Mouse (Mus musculus): ENCODE data around the gene Mrrf. TPM values are rescaled to one million over a fixed set of nuclear protein-coding genes. Genes with fewer than 3 reads are reported as not detected.
"Not testable (repeated sequence)": the region's sequence is repeated elsewhere in the genome, so short reads cannot be mapped to it uniquely, and the experiment has no call there.

Gene Mrrf
- total RNA-seq, 2 experiments from 2014 or later: 14.2 to 16.1 TPM

DNA sequence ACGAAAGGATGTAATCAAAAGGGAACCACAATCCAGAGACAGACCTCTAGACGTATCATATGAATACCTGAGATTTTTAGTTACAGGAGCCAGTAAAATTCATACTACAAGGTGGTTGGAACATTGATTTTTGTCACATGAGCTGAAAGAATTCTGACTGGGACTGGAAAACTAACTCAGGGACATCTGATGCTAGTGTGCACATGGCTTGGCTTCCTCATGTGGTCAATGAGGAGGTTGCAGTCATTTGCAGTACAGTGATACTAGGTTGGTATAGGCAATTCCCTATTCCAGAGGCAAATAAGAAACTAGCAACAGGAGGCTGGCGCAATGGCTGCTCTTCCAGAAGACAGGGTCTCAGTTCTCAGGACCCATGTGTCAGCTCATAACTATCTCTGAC is 23.6 kb upstream of the Mrrf start:
- intact Hi-C loops (cut with DNase I): no loop called here
- no peak for DNase-seq (ENCODE audit: low spot score in 2 of 2)

DNA sequence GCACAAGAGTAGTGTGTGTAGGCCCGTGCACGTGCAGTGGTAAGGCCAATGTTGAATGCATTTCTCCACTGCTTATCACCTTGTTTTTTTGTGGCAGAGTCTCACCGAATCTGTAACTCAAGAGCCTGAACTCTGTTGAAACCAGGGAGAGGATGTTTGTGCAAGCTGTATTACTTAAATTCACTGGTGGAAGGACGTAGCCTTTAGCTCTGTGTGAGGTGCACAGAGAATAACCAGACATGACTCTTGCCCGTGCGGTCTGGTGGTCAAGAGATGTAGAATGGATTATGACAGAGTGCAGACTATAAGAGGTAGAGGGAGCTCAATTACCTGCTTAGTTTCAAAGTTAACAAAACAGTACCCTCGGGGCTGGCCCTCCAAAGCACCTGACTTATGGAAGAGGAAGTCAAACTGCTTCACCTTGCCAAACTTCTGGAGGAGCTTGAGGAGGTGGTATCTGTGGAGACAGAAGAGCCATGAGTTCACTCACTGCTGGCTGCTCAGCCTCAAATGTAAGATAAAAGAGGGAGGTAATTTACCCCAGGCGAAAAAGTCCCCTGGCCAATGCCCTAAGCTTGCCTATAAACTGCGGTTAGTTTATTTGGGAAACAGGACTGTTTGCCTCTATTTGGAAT is 9.3 kb upstream of the Mrrf start:
- DNase-seq (ENCODE audit: low spot score in 2 of 2): no peak
- intact Hi-C loops (cut with DNase I): no loop called here

DNA sequence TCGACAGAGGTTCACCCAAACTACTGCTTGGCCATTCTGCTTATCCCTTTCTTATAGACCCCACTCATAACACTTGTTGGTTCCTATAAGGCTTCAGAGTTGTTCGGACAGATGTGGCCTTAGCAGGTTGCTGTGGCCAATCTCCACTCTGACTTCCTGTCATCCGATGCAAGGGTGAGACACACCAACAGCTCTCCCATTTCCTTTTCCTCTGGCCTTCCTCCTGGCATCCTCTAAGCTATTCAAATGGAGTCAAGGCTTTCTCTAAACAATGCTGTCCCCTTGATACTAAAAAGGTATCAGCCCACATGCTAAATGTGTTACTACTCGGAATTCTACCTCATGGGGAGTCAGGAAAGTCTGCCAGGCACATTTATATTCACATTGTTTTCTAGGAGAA is 8.2 kb upstream of the Mrrf start:
- DNase-seq (ENCODE audit: low spot score in 2 of 2): no peak
- intact Hi-C loops (cut with DNase I): no loop called here

DNA sequence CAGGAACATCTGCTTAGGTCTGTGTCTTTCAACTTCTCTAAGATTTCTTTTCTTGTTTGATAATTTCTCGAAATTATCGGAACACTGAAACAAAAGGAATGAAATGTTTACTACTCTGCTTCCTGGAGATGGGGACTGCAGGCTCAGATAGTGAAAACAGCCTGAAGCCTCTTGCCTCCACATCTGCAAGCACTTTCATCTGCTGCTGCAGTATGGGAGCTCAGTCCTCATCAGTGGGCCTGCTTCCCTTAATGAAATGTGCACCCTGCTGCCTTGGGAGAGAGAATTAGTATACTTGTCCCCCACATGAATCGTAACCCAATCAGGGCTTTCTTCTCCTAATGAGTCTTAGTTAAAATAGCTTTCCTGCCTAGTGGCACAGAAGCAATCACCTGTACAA is 7.1 kb upstream of the Mrrf start:
- intact Hi-C loops (cut with DNase I): no loop called here
- no peak for DNase-seq (ENCODE audit: low spot score in 2 of 2)

DNA sequence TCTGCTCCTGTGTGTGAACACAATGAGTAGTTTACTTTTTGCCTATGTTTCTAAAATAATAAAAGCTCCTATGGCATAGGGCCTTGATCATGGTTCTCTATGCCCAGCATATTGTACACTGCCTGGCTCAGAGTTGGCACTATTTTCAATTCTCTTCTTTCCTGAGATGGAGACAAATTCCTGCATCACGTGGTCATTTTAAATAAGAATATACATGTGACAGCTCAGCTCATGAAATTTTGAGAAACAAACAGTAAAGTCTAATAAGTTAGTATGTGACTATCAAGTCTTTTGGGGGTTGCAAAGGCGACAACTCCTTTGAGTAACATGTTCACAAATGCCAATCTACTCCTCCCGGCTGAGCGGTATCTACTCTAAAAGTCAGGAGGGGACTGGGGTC is 302 bp upstream of the Mrrf start:
- intact Hi-C loops (cut with DNase I): loop anchor here (5.0 kb wide), 1 partner anchor 76 kb away; no protein-coding TSS in a partner anchor
- DNase-seq (ENCODE audit: low spot score in 2 of 2): peak in 1 of 2 experiments; percentile 16

DNA sequence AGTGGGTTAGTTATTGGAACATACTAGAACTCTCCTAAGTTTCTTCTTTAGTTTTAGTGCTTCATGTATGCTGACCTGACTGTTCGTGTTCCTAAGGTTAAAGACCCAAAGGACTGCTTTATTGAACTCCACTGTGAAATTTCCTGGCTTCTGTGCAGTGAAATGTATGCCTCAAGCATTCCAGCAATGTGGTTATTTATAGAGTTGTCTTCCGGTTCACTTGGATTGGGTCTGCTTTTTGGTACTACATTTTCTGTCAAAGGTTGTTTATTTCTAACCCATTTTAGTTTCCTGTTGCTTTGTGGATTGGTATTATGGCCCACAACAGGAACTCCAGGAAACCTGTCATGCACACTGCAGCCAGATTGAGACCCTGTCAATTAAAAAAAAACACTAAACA is 2.9 kb downstream of the Mrrf start:
- no peak for DNase-seq (ENCODE audit: low spot score in 2 of 2)
- intact Hi-C loops (cut with DNase I): loop anchor here (5.0 kb wide), 1 partner anchor 73 kb away; no protein-coding TSS in a partner anchor

DNA sequence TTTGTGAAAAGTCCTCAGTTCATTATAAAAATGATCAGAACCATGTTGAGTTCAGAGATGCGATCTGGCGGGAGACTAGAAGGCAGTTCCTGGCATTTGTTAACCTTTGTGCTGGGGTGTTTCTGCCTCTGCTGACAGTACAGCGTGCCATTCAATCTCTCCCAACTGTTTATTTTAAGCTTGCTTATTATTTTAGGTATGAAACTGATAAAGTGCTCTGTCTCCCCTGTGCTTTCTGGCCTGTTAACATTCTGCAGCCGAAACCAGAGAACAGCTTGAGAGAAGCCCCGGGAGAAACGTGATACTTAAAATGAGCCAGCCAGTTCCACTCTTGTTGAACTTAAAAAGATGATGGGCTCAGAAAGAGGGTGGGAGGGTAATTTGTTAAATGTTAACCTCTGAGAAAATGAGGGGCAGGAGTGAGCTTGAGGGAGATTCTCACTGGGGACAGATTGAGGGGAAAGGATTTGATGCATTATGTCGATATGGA is 12.7 kb downstream of the Mrrf start:
- DNase-seq (ENCODE audit: low spot score in 2 of 2): no peak
- intact Hi-C loops (cut with DNase I): no loop called here

DNA sequence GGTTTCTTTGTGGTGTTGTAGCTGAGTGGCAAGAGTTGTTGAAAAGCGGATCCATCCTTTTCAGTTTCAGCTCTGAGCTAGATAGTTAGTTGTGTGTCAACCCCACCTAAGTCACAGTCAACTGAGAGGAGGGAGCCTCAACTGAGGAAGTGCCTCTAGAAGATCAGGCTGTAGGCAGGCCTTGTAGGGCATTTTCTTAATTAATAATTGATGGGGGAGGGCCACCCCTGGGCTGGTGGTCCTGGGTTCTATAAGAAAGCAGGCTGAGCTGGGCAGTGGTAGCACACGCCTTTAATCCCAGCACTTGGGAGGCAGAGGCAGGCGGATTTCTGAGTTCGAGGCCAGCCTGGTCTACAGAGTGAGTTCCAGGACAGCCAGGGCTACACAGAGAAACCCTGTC is 16.2 kb downstream of the Mrrf start:
- intact Hi-C loops (cut with DNase I); DNase-seq (ENCODE audit: low spot score in 2 of 2): not testable (repeated sequence)

DNA sequence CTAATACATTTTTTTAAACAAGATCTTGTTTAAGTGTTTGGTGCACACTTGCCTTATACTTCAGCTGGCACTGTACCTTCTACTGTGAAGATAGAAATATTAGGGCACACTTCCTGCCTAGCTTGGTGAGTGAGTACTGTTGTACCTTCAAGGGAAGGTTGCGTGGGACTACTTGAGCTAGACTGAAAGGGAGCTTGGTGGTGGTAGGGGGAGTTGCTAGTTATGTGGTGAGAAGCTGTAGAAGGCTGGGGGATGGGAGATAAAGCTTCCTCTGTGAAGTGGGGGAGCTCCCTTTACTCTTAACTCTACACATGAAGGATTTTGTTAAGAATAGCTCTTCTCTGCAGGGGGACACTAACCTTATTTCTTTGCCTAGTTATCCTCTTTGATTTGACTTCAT is 21.3 kb downstream of the Mrrf start:
- intact Hi-C loops (cut with DNase I): no loop called here
- DNase-seq (ENCODE audit: low spot score in 2 of 2): no peak

DNA sequence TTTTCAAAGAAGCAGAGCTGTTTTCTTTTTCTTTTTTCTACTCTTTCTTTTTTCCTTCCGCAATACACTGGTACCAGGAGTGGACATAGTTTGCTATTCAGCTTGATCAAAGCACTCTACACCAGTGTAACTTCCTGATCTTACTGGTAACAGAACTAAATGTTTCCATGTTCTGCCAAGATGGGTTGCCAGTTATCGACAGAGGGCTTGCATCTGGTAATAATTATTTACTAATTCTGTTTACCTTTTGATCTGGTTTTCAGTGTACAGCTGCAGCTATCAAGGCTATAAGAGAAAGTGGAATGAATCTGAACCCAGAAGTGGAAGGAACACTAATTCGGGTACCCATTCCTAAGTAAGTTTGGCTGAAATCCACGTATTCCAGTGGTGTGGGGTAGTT is 23.1 kb downstream of the Mrrf start:
- no peak for DNase-seq (ENCODE audit: low spot score in 2 of 2)
- intact Hi-C loops (cut with DNase I): no loop called here

DNA sequence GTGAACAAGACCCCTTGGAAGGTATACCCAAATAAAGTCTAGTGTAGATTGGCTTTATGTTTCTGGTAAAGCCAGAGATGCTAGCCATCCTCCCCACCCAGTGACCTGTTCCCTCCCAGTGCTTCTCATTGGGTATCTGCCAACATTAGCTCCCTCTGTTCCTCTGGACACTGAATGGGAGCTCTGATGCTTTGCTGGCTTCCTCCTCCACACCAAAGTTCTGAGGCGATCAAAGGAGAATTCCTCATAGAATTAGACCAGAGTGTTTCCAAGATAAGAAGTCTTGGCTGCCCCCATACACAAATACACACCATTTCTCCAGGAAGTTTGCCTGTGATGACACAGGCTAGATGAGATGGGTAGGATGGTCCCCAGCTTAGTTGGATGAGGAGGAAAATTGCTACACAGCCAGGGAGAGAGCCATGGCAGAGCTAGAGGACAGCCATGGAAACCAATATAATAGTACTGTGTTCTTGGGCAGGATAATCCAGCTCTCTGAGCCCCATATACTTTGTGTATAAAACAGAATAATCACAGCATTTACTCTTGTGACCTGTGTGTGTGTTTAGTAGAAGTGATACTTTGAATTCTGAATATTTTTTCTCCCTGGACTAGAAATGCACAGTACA is 31.9 kb downstream of the Mrrf start:
- DNase-seq (ENCODE audit: low spot score in 2 of 2): no peak

DNA sequence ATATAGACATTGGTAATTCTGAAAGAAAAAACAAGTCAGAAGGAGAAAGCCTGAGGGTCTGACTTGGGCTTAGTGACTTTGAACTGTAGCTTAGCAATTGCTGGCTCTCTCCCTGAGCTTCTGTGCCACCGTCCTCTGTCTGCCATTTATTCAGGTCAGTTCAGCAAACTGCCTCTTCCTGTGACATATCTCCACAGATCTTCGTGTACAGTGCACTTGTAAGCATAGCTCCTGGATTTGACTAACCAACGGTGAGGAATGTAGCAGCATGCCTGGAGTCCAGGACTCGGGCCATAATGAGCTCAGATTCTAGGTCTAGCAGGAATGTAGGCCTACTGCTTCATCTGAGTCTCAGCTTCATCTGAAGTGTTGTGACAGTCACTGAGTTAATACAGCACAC is 33.0 kb downstream of the Mrrf start:
- DNase-seq (ENCODE audit: low spot score in 2 of 2): no peak
- intact Hi-C loops (cut with DNase I): no loop called here

More for the DNA sequence above, 31.9 kb downstream of the Mrrf start:
- intact Hi-C loops (cut with DNase I): no loop called here

DNA sequence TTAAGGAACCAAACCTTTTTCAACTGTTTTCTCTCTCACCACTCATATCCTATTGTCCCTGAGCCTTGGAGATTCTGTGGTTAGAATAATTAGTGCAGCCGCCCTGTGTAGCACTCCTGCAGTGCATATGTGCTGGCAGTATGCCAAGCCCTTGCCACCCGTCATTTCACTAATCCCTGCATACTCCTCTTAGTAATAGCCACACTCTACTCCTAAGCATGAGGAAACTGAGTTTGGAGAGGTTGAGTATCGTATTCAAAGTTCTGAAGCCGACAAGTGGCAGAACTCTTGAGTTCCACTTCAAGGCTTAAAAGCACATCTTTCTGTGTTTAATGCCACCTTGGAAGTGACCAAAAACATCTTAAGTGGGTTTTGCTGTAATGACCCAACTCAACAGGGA is 35.9 kb downstream of the Mrrf start:
- DNase-seq (ENCODE audit: low spot score in 2 of 2): no peak
- intact Hi-C loops (cut with DNase I): no loop called here

DNA sequence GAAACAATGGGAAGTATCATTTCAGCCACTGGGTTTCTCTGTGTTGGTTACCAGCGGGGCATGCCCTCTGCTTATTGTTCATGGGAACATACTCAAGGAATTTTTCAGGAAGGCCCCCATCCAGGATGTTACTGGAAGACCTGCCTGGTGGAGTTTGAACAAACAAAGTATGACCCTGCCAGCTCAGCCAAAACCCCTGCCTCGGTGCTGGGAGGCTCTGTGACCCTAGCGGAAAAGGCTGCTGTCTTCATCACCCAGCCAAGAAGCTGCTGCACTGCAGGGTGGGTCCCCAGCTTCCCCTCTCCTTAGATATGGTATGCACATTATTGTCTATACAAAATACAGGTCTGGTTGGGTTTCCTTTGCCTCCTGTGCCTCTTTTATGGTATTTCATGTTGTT is 36.4 kb downstream of the Mrrf start:
- no peak for DNase-seq (ENCODE audit: low spot score in 2 of 2)
- intact Hi-C loops (cut with DNase I): no loop called here

DNA sequence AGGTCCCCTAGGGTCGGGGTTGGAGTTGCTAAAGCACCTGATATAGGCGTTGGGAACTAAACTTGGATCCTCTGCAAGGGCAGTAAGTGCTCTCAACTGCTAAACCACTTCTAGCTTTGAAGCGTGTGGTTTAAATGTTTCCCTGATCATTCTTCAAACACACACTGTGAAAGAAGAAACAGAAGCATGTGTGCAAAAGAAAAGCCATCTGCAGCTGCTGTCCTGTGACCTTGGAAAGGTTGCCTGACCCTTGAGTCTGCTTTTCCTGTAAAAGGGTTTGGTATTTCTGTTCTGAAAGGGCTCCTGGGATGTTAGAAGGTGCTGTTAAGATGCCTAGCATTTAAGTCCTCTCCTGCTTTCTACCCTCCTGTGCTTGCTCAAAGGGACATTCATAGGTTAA is 43.3 kb downstream of the Mrrf start:
- intact Hi-C loops (cut with DNase I): no loop called here
- no peak for DNase-seq (ENCODE audit: low spot score in 2 of 2)

DNA sequence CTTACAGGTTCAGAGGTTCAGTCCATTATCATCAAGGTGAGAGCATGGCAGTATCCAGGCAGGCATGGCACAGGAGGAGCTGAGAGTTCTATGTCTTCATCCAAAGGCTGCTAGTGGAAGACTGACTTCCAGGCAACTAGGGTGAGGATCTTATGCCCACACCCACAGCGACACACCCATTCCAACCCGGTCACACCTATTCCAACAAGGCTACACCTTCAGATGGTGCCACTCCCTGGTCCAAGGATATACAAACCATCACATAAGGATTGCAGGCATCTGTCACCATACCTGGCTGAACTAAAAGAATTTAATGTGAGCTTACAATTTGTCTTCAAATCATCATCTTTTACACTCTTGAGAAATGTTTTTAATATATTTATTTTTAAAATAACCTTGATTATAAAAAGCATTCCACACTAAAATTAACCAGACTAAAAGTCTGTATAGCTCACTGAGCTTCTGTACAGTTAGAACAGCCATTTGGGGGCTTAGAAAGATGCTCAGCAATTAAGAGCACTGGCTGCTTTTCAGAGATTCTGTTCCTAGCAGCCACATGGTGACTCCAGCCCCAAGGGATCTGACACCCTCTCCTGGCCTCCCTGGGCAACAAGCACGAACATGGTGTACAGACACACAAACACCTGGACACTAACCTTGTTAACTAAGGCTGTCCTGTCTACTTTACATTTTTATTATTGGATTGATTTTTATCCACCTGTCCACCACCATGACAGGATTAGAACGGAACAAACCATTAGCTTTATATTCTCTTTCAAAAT is 45.6 kb downstream of the Mrrf start:
- intact Hi-C loops (cut with DNase I); DNase-seq (ENCODE audit: low spot score in 2 of 2): not testable (repeated sequence)

DNA sequence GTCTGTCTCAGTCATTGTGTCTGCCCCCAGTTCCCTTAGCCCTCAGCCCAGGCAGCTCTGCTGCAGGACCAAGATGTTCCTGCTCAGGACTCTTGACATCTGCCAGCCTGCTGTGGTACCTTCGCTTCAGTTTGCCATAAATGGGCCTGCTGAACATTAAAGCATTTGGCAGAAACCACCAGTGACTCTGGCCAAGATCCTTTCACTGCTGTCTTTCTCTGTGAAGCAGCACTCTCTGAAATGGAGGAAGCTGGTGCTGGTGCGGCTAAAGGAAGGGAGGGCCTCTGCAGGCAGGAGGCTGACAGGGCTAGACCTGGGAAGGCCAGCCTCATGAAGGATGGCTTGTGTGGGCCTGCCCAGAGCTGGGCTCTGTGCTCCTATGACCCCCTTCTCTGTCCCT is 47.1 kb downstream of the Mrrf start:
- intact Hi-C loops (cut with DNase I): no loop called here
- DNase-seq (ENCODE audit: low spot score in 2 of 2): peak in 1 of 2 experiments; percentile 26

DNA sequence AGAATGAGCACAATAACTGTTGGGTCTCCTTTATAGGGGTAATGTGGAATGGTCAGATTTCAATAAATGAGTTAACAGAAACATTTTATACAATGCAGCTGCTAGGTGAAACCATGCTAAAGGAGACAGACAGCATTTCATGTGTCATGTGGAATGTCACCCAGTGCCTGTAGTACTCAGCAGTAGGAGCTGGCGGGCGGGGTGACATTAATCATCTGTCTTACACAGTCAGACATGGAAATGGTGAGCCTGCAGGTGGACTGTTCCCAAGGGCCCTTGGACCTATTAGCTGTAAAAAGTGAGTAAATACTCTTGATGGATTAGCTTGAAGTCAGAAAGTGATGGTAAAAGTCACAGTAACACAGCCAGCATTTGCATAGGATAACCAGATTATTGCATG is 48.0 kb downstream of the Mrrf start:
- intact Hi-C loops (cut with DNase I): no loop called here
- DNase-seq (ENCODE audit: low spot score in 2 of 2): no peak

DNA sequence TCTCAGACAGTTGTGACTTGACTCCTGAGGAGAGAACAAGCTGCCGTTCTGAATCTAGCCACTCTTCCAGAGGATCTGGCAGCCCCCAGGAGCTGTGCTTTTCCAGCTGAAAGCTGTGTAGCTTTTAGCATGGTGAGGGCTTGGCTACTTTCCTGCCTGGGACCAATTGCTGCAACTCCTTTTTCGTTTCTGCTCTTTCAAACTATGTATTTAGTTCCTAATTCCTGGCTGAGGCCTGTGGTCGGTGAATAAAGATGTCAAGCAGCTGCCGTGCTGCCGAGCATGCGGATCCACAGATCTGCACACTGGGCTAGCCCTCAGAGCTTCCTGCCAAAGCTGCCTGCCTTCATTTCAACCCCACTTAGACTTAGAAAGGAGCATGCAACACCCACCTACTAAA is 48.7 kb downstream of the Mrrf start:
- DNase-seq (ENCODE audit: low spot score in 2 of 2): peak in 1 of 2 experiments; percentile 16
- intact Hi-C loops (cut with DNase I): no loop called here

DNA sequence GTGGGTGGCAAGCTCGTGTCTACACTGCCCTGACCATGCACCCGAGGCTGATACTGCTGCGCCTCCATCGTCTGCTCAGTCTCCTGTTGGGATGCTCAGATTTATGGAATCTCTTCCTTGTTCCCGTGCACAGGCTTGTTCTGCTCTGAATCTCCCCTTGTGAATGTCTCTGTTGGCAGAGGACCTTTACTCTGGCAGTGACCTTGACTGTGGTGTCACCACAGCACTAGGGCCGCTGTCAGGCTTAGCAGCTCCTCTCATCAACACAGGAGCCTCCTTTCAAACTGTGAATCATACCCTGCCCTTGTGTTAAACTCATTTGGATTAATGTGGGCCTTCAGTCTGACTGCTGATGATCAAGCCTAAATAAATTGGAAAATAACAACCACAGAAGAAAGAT is 53.0 kb downstream of the Mrrf start:
- intact Hi-C loops (cut with DNase I); DNase-seq (ENCODE audit: low spot score in 2 of 2): not testable (repeated sequence)

All from left cerebral cortex, postnatal 14 days (tissue).